Mouse (Mus musculus): Measurements from ENCODE around the gene Gpr18.

DNA sequence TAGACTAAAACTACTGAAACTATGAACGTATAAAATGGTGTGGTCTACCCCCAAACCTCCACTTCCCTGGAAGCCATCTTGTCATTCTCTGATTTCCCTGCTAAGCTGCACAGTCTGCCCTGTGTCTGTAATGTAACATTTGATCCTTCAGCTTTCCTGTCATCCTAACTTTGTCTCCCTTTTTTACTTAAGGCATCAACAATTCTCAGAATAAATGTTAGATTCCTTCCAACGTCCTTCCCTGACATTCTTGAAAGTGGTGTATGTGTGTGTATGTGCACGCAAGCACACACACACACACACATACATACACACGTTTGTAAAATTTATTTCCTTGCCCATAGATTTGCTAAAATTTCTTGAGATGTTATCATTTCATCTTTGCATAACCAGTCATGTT lies 44.5 kb upstream of the Gpr18 start:
- TF ChIP-seq CTCF (IDR thresholded peaks at IDR 0.05; ENCODE audit: low read depth, low read length): no peak
- TF ChIP-seq POLR2A (IDR thresholded peaks at IDR 0.05; ENCODE audit: borderline replicate concordance, low read depth, low read length): no peak
